Mouse (Mus musculus): ENCODE measurements around the gene Gm43552.

DNA sequence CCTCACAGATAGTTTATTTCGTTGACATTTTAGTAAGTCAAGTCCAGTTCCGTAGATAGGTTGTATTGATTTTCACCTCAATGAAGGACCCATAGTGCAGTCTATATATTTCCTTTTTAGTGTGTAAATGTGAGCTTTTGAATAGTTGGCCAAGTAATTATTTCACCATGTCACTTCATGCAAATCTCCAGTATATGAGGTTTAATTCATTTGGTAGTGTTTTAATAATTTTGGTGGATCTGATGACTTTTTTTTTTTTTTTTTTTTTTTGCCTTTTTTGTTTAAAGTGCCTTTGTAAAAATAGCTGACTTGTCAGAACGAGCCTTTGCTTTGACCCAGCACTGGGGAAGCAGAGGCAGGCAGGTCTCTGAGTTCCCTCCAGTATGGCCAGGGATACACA is 47.2 kb upstream of the Gm43552 start:
- TF ChIP-seq CTCF (IDR thresholded peaks at IDR 0.05; ENCODE audit: borderline replicate concordance, control insufficient read depth, extremely low read depth, insufficient read depth, low read length, poor library complexity) (no peak), POLR2A (IDR thresholded peaks at IDR 0.05; ENCODE audit: control insufficient read depth, extremely low read depth, insufficient read depth, low read length, poor library complexity) (no peak)
